Mouse (Mus musculus): ENCODE results near the gene Ppp1r3g.
A peak's percentile ranks its signal among the peaks of the same experiment; 100 is the strongest.

Ppp1r3g gene

DNA sequence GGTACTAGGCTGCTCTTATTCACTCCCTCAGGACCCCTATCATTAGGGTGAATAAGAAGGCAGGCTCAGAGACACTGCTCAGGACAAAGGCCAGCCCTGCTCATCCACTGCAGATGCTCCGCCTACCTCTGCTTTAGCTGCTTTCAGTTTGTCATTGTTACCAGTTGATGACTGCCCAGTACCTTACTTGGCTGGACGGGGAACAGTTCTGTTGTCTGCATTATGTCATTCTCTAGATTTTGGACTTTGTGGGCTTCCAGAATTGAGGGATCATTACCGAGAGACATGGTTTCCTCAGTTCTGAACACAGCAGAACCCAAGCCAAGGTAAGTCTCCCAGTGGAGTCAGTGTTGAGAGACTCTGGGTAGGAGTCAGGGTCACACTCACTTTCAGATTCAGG is 36.6 kb downstream of the Ppp1r3g start:
- DNase-seq (ENCODE audit: low spot score in 2 of 2): no peak

DNA sequence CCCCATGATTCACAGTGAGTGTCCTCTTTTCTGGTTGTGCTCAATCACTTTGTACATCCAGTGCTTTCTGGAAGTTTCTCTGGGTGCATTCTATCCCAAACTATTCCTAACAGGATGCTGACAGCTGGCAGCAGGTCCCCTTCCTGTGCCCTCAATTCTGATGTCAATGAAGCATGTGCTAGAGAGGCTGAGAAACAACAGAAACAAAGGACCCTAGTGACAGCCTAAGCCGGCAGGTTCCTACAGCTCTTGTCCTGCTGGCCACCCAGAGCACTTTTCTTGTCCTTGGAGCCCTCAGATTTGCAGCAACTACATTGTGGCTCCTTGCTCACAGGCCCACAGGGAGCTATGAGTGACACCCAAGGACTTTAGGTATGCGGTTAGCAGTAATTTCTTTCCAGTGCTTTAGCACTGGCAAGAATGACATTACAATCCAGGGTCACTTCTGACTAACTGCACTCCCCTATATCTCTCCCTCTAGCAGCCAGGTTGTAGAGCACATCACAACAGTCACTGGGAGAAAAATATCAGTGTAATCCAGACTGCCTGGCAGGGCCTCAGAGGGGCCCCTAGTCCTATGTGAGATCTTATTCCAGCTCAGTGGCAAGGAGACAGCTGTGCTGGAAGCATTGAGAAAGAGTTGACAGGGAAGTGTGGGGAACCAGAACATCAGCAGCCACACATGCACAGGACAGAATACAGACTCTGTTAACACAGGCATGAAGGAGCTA is 37.2 kb downstream of the Ppp1r3g start:
- no peak for DNase-seq (ENCODE audit: low spot score in 2 of 2)

- DNase-seq (ENCODE audit: low spot score in 2 of 2): no peak
Observed at GRCm38 (mm10) chr13:35997606-35998005, 39.0 kb downstream of the Ppp1r3g start.

DNA sequence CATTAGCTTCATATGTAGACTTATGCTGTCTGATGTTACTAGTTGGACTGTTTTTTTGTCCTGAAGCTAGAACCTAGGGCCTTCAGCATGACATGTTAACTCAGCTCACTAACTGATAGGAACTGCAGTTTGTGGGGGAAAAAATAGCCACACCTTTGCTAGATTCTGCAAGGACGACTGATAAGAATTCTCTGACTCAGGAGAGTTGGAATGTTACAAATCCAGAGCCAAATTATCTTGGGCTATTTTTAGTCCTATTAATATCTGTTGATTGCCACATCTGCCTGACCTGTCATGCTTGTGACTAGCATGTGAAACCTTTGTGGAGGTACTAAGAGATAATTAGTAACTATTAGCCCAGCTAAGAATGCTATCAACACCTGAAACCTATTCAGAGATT is 42.2 kb downstream of the Ppp1r3g start:
- no peak for DNase-seq (ENCODE audit: low spot score in 2 of 2)

- no peak for DNase-seq (ENCODE audit: low spot score in 2 of 2)
Observed at GRCm38 (mm10) chr13:36009981-36010380, 51.3 kb downstream of the Ppp1r3g start.

- no peak for DNase-seq (ENCODE audit: low spot score in 2 of 2)
Observed at GRCm38 (mm10) chr13:36015636-36016035, 57.0 kb downstream of the Ppp1r3g start.

DNA sequence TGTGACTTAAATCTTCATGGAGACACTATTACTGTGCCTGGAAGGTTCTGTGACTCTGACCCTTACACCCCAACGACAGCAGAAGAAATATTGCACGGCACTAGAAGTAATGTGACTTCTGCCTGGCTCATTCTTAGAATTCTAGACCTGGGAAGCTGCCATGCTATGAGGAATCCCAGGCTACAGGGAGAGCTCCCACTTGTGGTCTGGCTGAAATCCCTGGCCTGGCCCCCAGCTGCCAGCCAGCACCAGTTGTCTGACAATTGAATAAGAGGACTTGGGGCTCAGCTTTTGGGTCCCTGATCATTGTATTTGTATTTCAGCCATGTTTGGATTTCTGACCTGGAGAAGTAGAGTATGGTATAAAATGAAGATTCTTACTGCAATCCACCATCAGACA is 59.4 kb downstream of the Ppp1r3g start:
- DNase-seq (ENCODE audit: low spot score in 2 of 2): no peak

DNA sequence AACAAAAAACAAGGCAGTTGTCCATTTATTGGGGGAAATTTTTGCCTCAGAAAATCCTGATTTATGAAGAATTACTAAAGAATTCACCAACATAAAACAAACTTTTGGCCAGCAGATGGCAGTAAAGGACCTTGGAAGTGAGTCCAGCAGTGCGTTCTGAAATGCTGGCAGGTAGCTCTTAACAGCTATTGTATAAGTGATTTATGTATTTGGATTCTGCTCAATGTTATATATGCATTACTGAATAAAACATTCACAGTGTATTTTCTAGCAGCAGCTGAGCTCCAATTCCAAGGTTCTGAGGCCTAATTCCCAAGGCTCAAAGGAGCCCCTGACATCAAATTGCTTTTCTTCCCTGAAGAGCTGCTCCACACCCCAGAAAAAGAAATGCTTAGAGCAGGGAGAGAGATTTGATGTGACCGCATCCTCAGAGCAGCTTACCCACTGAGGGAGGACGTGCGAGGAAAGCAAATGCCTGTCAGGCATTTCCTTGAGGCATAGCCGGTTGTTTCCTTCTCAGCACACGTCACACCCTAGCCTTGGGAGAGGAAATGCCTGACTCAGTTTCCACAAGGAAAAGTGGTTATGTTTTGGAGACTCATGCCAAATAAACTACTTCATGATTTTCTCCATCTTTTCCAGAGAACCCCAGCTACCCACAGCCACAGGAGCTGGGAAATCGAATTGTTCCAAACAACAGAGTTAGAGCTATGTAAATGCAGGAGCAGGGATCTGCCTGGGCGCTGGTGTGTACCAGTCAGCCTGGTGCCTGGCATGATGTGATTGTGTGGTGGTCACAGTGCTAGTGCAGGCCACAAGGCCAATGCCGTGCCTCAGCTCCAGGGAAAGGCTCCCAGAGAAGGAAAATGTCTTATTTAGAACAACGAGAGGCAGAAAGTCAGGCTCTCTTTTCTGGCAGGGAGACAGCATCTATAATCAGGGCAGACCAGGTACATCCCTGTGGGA is 61.0 kb downstream of the Ppp1r3g start:
- peak; percentile 83 to 85 for DNase-seq (ENCODE audit: low spot score in 2 of 2)
